Mouse (Mus musculus): ENCODE measurements around the gene Tas2r106.

Gene Tas2r106

DNA sequence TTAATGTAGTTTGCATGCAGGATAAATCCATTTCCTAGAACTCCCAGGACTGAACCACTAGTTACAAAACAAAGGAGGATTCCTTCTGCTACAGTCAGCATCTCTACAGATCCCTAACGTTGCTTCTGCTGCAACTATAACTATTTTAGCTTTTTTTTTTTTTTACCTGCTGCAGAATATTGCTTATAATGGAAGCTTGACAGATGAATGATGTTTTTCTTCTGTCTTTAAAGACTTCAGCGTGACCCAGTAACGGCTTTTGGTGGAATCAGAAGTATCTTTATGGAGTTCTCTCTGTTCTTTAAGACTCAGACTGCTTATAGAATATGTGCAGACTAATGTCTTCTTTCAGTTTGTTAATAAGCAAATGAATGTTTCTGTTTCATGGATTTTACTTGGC lies at the start of gene Tas2r106:
Gene Tas2r106, minus strand, starts transcription at position 101 of the 400 bp plus-strand sequence.
- no peak for DNase-seq (ENCODE audit: low read depth, low spot score)

GRCm38 (mm10) chr6:131712803-131713202 lies 34.1 kb upstream of the Tas2r106 start:
- DNase-seq (ENCODE audit: low read depth, low spot score) = peak; percentile 47

GRCm38 (mm10) chr6:131689963-131690362 lies 11.3 kb upstream of the Tas2r106 start, which contains the start of gene Tas2r114:
Tas2r114 (minus strand) TSS chr6:131690063.
- DNase-seq (ENCODE audit: low read depth, low spot score) = no peak

GRCm38 (mm10) chr6:131687395-131687794 lies 8.7 kb upstream of the Tas2r106 start, which contains the start of gene Tas2r105:
Tas2r105 (minus strand) TSS chr6:131687495.
- no peak for DNase-seq (ENCODE audit: low read depth, low spot score)

- no peak for DNase-seq (ENCODE audit: low read depth, low spot score)
These were observed 7.0 kb upstream of the Tas2r106 start, which contains the start of gene Tas2r104 for GRCm38 (mm10) chr6:131685644-131686043. Tas2r104 (minus strand) TSS chr6:131685744.

DNA sequence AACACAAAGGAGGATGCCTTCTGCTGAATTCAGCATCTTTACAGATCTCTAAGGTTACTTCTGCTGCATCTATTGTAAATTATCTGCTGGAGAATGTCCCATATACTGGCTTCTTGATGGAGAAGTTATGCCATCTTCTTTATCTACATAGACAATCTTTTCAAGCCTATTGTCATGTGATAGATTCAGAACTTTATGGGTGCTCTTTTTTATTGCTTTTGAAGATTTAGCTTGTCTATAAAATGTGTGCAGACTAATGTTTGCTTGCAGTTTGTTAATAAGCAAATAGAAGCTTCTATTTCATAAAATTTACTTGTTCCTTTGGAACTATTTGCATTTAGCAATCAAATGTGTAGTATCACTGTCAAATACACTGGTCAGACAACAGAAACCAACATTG lies 18.6 kb downstream of the Tas2r106 start, which contains the start of gene Tas2r107:
Gene Tas2r107, minus strand, starts transcription at position 101 of the 400 bp plus-strand sequence.
- no peak for DNase-seq (ENCODE audit: low read depth, low spot score)

DNA sequence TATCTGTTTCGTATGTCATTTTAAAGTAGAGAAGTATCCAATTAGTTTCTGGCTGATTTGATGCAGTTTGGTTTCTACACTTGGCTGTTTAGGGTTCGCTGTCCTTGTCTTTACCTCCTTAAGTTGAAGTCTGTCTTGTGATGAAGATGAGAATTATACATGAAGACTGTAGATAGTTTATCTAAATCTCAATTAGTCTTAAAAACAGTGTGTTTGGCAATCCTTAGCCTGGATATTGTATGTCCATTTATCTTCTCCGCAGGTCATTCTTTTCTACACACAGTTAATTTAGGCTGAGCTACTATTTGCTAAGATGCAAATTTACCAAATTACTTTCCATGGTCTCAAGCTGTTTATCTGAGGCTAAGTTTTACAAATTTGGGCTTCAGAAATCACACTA lies 47.9 kb downstream of the Tas2r106 start, which contains the start of gene Tas2r130:
Gene Tas2r130, minus strand, starts transcription at position 101 of the 400 bp plus-strand sequence.
- DNase-seq (ENCODE audit: low read depth, low spot score) = no peak
